Mouse (Mus musculus) embryonic facial prominence, embryonic 11.5 days (tissue): ENCODE measurements at regions not wholly inside any gene's neighbourhood (a gene's known extent, or its start where the extent isn't known, plus 50 kb on each side); places are given as distances from the start of the nearest gene placed in this dataset.

ENCODE experiments used
- ATAC-seq: fragments of 200-750 bp; cut with Nextera tagmentation; replicated peaks from 2 replicates; pipeline ENCODE4 v1.8.0; 2017; ENCODE audit warnings: low read depth; ENCODE audit not compliant: insufficient number of reproducible peaks, low FRiP score, low TSS enrichment
- DNase-seq: peaks from one replicate; pipeline ENCODE4 v3.0.0-alpha.2; 2015; ENCODE audit warnings: low spot score
- H3K27ac ChIP-seq: fragments of 300-500 bp; sonication (generic); replicated peaks from 2 replicates; pipeline ENCODE4 v1.5.1; 2014; ENCODE audit warnings: mild to moderate bottlenecking, low read depth, low read length, control low read depth
- H3K27me3 ChIP-seq: fragments of 300-500 bp; sonication (generic); 2 replicates; pipeline ENCODE4 v1.6.1; 2014; ENCODE audit warnings: mild to moderate bottlenecking, low read length, moderate library complexity, mixed read lengths; ENCODE audit not compliant: control insufficient read depth, insufficient read depth
- H3K36me3 ChIP-seq: fragments of 300-500 bp; sonication (generic); replicated peaks from 2 replicates; pipeline ENCODE4 v1.6.1; 2014; ENCODE audit warnings: low read depth, mild to moderate bottlenecking, low read length, moderate library complexity, mixed read lengths; ENCODE audit not compliant: control insufficient read depth, insufficient read depth
- H3K4me1 ChIP-seq: fragments of 300-500 bp; sonication (generic); 2 replicates; pipeline ENCODE4 v1.6.1; 2014; ENCODE audit warnings: low read length, mixed read lengths; ENCODE audit not compliant: control insufficient read depth, insufficient read depth
- H3K4me2 ChIP-seq: fragments of 300-500 bp; sonication (generic); 2 replicates; pipeline ENCODE4 v1.6.1; 2014; ENCODE audit warnings: low read depth, mild to moderate bottlenecking, control low read depth, low read length, moderate library complexity
- H3K4me3 ChIP-seq: fragments of 300-500 bp; sonication (generic); 2 replicates; pipeline ENCODE4 v1.5.1; 2014; ENCODE audit warnings: low read depth, low read length, control low read depth
- H3K9ac ChIP-seq: fragments of 300-500 bp; sonication (generic); replicated peaks from 2 replicates; pipeline ENCODE4 v1.6.1; 2014; ENCODE audit warnings: mild to moderate bottlenecking, control low read depth, low read length
- H3K9me3 ChIP-seq: fragments of 300-500 bp; sonication (generic); replicated peaks from 2 replicates; pipeline ENCODE4 v1.6.1; 2016; ENCODE audit warnings: mild to moderate bottlenecking, low read length, inconsistent platforms, mixed read lengths; ENCODE audit not compliant: control insufficient read depth
- WGBS: fragments of 180-500 bp; shearing (Covaris S2); extraction: QIAGEN DNeasy Blood & Tissue Kit; methylation state at CpG from one replicate; pipeline ENCODE4 v1.1.7; 2014; 5-methylcytosine and 5-hydroxymethylcytosine counted together

DNA sequence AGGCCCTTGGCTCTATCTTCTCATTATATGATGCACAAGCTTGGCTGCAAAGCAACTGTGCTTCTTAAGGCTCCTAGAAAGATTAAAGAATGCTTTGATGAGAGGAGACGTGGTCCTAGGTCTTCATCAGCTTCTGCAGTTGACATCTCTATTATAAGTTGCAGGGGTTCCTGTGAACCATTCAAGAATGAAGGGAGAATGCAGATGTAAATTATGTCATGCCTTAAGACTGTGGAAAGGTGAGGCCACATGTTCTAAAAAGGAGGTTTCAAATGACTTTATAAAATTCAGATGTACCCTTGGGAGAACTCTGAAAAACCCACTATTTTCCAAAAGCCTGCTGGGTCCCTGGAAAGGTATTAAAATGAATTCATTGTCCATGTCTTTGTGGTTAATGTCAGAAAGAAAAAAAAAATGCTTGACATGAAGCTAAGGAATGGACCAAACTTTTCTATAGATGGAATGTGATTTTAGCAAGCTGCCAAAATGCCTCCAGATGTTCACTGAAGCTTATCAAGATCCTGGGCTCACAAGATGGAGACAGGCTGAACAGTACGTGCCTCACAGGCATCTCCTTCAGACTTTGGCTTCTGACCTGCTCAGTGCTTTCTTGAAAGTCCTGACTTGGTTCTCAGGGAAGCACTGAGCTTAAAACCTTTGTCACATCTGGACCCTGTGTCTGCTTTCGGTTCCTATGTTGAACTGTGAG, 483.8 kb upstream of the Kazn start:
- H3K4me2 ChIP-seq: no peak overlapping the region
- no peaks in the 10 kb centered on the region for H3K9me3 ChIP-seq
- 47% methylated on average over 3 of the region's 3 CpGs for WGBS
- H3K9ac ChIP-seq: no peak overlapping the region
- no peak overlapping the region for H3K4me3 ChIP-seq
- ATAC-seq: no peak
- H3K27me3 ChIP-seq: no peaks in the 10 kb centered on the region
- peak; percentile 59 for DNase-seq
- no peaks in the 10 kb centered on the region for H3K36me3 ChIP-seq
- H3K4me1 ChIP-seq: no peaks in the 10 kb centered on the region
- H3K27ac ChIP-seq: no peak overlapping the region

GRCm38 (mm10) chr4:142701606-142702005, 462.4 kb upstream of the Kazn start:
- Histone ChIP-seq H3K27ac (no peak overlapping the region), H3K36me3 (no peaks in the 10 kb centered on the region), H3K9me3 (no peaks in the 10 kb centered on the region), H3K4me3 (no peak overlapping the region), H3K4me1 (no peaks in the 10 kb centered on the region), H3K9ac (no peak overlapping the region), H3K4me2 (no peak overlapping the region), H3K27me3 (no peaks in the 10 kb centered on the region)
- no peak for DNase-seq
- WGBS: 85% methylated on average over 5 of the region's 5 CpGs
- no peak for ATAC-seq

GRCm38 (mm10) chr4:142694926-142695325, 455.7 kb upstream of the Kazn start:
- WGBS: 67% methylated on average over 13 of the region's 13 CpGs
- no peaks in the 10 kb centered on the region for H3K4me1 ChIP-seq
- DNase-seq (no peak), ATAC-seq (no peak)
- H3K36me3 ChIP-seq: no peaks in the 10 kb centered on the region
- H3K9ac ChIP-seq: no peak overlapping the region
- H3K27me3 ChIP-seq: no peaks in the 10 kb centered on the region
- H3K27ac ChIP-seq: no peak overlapping the region
- no peaks in the 10 kb centered on the region for H3K9me3 ChIP-seq
- H3K4me2 ChIP-seq: no peak overlapping the region
- H3K4me3 ChIP-seq: no peak overlapping the region

DNA sequence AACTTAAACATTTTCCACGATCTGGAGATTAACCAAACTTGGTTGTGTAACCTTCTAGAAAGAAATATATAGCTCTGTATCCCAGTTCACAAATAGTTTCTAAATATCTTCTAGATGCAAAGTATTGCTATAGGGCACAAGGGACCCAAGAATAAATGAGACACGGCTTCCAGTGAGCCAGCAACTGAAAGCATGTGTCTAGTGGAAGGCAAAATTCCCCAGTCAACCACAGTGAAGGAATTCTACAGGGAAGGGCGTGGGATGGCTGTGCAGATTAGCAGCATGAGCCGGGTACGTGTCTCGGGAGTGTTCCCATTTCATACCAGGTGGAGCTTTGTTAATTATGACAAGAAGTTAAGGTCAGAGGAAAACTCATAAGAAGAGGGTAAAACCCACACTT, 449.0 kb upstream of the Kazn start:
- Histone ChIP-seq H3K9me3 (no peaks in the 10 kb centered on the region), H3K27me3 (no peaks in the 10 kb centered on the region), H3K4me3 (no peak overlapping the region), H3K36me3 (no peaks in the 10 kb centered on the region), H3K9ac (no peak overlapping the region), H3K4me1 (no peaks in the 10 kb centered on the region), H3K4me2 (no peak overlapping the region), H3K27ac (no peak overlapping the region)
- no peak for DNase-seq
- 87% methylated on average over 6 of the region's 6 CpGs for WGBS
- ATAC-seq: no peak

DNA sequence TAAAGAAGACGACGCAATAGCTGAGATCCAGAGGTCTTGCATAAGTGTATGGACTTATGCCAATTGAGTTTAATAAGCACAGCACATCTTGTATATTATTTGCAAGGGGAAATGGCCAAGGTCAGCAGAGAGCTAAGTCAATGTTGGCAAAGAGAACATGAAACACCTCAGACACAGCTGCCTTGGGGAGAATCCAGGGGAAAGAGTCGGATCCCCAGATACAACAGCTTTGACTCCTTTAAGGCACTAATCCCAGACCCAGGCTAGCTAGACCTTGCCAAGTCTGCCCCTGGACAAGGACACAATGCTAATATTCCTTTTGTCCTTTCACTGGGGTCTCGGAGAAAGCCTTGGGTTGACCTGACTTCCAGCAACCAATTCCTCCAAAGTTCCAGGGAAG, 438.2 kb upstream of the Kazn start:
- Histone ChIP-seq H3K9me3 (no peaks in the 10 kb centered on the region), H3K36me3 (no peaks in the 10 kb centered on the region), H3K4me2 (no peak overlapping the region), H3K27me3 (no peaks in the 10 kb centered on the region), H3K4me3 (no peak overlapping the region), H3K27ac (no peak overlapping the region), H3K9ac (no peak overlapping the region), H3K4me1 (no peaks in the 10 kb centered on the region; the same call in 1 of the 2 replicates)
- DNase-seq (no peak), ATAC-seq (no peak)
- WGBS: 94% methylated on average over 4 of the region's 4 CpGs

DNA sequence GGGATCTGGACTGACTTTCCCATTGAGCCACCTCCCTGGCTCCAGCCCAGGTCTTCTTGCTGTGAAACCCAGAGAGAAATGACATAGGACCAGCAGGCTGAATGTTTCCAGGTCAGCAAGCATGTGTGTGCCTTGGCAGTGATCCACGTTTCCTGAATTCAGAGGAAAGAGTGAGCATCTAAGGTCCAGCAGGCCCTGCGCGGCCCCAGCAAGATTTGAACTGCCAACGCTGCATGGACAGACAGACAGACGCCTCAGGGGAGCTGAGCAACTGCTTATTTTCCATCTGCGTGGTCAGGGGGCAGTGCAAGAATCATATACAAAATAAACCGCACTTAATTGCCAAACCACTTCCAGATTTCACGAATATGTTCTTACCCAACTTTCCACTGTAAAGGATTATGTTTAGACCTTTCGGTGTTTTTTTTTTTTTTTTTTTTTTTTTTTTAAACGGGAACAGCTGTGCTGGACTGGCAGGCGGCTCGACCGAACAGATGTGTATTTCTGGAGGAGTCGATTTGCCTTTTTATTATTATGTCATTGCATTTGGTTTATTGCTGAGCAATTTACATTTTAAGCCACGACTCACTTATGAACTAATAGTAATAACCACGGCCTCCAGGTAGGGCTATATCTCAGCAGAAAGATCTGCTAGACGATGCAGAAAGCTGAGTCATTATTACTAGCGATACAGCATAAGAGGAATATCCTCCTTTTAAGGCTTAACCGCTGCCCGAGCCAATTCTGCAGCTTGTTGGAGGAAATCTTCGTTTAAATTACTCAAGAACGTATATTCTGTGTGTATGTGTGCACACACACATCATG, 435.7 kb upstream of the Kazn start:
- H3K4me2 ChIP-seq: no peak overlapping the region
- H3K27ac ChIP-seq: peak overlapping the region; percentile 52
- H3K9ac ChIP-seq: no peak overlapping the region
- no peak overlapping the region for H3K4me3 ChIP-seq
- DNase-seq (peak; percentile 90), ATAC-seq (peak; percentile 58; the same call in 1 of the 2 replicates)
- H3K4me1 ChIP-seq: no peaks in the 10 kb centered on the region; the same call in 1 of the 2 replicates
- no peaks in the 10 kb centered on the region for H3K9me3 ChIP-seq
- no peaks in the 10 kb centered on the region for H3K27me3 ChIP-seq
- 40% methylated on average over 22 of the region's 22 CpGs for WGBS
- no peaks in the 10 kb centered on the region for H3K36me3 ChIP-seq

GRCm38 (mm10) chr4:142671872-142672458, 432.8 kb upstream of the Kazn start:
- Histone ChIP-seq H3K9ac (no peak overlapping the region), H3K9me3 (no peaks in the 10 kb centered on the region), H3K4me2 (no peak overlapping the region), H3K4me3 (no peak overlapping the region), H3K36me3 (no peaks in the 10 kb centered on the region), H3K4me1 (no peaks in the 10 kb centered on the region; the same call in 1 of the 2 replicates), H3K27me3 (no peaks in the 10 kb centered on the region), H3K27ac (no peak overlapping the region)
- WGBS: 76% methylated on average over 8 of the region's 8 CpGs
- ATAC-seq: no peak
- no peak for DNase-seq

GRCm38 (mm10) chr4:142664781-142665180, 425.6 kb upstream of the Kazn start:
- ATAC-seq: no peak
- H3K9ac ChIP-seq: no peak overlapping the region

More at GRCm38 (mm10) chr4:142664781-142665180, 425.6 kb upstream of the Kazn start:
- H3K9me3 ChIP-seq: no peaks in the 10 kb centered on the region
- H3K4me2 ChIP-seq: no peak overlapping the region
- DNase-seq: no peak
- WGBS: 62% methylated on average over 4 of the region's 4 CpGs
- H3K27me3 ChIP-seq: no peaks in the 10 kb centered on the region
- H3K4me1 ChIP-seq: no peaks in the 10 kb centered on the region
- H3K27ac ChIP-seq: no peak overlapping the region
- no peak overlapping the region for H3K4me3 ChIP-seq
- H3K36me3 ChIP-seq: no peaks in the 10 kb centered on the region
